Mouse (Mus musculus) ovary, postnatal 10 days (tissue): ENCODE measurements around the gene Pgghg.

Experiments used
- DNase-seq: peaks from one replicate; pipeline ENCODE4 v3.0.0; 2022; ENCODE audit warnings: low spot score

Pgghg gene

GRCm38 (mm10) chr7:140923070-140923775, 18.0 kb upstream of the Pgghg start:
- no peak for DNase-seq

DNA sequence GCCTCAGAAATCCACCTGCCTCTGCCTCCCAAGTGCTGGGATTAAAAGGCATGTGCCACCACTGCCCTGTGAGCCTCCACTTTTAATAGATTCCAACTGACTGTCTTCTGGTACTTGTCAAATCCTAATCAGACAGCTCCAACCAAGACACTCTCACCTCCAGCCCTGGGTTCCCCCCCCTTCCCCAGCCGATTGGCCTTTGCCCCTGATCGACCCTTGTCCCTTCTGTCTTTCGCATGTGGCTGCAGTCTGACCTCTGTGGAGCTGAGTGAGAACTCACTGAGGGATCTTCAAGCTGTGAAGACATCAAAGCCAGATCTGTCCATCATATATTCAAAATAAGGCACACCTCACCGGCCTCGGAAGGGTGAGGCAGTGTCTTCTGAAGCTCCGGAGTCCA, 14.0 kb upstream of the Pgghg start:
- DNase-seq = no peak

DNA sequence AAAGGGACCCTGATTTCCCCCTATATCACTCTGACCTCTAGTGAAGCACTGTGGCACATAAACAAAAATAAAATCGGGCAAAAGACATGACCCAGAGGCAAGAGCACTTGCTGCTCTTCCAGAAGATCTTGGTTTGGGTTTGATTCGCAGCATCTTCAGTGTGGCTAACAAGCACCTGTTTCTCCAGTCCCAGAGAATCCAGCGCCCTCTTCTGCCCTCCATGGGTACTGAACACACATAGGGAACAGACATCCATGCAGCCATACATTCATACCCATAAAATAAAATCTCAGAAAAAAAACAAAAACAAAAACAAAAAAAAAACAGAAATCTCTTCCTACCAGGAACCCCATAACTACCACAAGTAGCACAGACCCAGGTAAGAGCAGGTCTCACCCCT, 2.8 kb upstream of the Pgghg start:
- no peak for DNase-seq

DNA sequence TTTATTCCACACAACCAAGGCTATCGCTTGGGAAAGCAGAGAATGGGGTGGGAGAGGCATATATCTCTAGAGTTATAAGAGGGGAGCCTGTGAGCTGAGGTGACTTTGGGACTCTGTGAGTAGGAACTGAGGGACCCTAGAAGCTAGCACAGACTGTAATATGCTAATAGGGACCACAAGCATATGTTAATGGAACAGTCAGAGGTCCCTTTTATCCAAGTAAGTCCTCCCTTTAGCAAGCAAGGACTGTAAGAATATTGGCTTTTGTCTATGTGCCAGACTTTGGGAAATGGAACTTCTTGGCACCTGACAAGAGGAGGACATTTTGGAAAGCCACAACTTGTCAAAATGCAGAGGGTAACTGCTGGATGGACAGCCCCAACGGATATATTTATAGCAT, 2.3 kb upstream of the Pgghg start:
- no peak for DNase-seq

GRCm38 (mm10) chr7:140939669-140940171, 1.5 kb upstream of the Pgghg start:
- DNase-seq = no peak

DNA sequence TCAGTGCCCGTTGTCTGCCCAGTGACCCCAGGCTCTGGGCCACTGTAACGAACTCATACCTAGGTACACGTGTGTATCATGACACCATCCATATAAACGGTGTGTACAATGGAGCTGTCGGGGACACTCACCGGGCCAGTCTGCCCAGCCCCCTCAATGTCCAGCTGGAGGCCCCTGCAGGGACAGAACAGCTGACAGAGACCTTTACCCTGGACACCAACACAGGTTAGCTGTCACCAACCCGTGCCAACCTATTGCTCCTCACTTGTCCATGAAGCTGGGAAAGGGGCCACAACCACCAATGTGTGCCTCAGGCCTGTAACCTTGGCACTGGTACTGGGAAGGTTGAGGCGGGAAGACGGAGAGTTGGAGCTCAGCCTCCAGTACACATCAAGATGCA, 1.1 kb downstream of the Pgghg start:
- DNase-seq = no peak

DNA sequence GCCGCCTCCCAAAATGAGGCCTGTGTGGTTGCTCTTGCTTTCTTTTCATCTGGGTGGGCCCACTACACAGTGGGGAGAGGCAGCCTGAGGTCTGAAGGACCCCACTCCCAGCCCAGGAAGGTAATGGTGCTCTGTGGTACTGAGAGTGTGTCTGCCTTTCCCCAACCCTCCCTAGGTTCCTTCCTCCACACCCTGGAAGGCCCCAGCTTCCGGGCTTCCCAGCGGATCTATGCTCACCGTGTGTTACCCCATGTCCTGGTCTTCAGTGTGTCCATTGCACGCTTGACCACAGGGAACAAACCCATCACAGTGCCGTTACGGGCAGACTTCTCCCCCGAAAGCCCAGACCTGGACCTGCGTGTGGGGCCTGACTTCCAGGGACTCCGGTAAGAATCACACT, 1.6 kb downstream of the Pgghg start:
- no peak for DNase-seq

GRCm38 (mm10) chr7:140943356-140943755, 2.2 kb downstream of the Pgghg start:
- no peak for DNase-seq

DNA sequence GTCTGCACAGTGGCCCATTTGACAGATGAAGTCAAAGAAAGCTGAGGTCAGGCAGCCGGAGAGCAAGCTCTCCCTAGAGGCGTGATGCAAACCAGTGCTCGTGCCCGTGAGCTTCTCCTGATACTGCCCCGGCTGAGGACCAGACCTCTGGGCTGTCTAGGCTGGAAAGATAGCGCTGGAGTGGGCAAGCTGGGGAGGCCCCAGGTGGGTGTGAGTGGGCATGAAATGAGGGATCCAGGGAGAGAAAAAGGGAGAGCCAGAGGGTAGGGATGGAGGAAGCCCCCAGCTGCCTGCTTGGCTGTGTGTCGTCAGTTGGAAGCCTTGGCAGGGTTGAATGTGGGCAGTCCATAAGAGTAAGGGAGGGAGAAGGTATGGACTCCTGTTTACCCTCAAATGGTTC, 3.0 kb downstream of the Pgghg start:
- no peak for DNase-seq

GRCm38 (mm10) chr7:140945247-140945646, 4.1 kb downstream of the Pgghg start:
- DNase-seq = no peak

GRCm38 (mm10) chr7:140946311-140946710, 5.1 kb downstream of the Pgghg start:
- no peak for DNase-seq

GRCm38 (mm10) chr7:140946980-140947379, 5.8 kb downstream of the Pgghg start:
- no peak for DNase-seq

DNA sequence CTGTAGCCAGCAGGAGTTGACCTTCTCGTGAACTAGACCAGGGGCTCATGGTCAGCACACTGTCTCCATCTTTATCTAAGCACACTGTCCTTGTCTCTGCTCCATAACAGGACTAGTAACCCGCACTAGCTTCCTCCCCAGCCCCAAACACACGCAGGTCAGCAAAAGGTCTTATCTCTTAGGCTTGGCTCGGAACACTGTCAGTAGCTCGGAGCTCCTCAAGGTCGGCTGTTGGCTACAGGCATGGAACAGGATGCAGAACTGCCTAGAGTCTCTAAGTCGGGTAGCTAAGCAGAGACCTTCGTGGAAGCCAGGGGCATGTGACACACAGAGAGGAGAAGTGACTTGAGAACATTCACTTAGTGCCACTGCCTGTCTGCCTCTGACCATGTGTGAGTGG, 7.0 kb downstream of the Pgghg start:
- no peak for DNase-seq

- DNase-seq = no peak
Observed at GRCm38 (mm10) chr7:140949255-140949654, 8.1 kb downstream of the Pgghg start.

DNA sequence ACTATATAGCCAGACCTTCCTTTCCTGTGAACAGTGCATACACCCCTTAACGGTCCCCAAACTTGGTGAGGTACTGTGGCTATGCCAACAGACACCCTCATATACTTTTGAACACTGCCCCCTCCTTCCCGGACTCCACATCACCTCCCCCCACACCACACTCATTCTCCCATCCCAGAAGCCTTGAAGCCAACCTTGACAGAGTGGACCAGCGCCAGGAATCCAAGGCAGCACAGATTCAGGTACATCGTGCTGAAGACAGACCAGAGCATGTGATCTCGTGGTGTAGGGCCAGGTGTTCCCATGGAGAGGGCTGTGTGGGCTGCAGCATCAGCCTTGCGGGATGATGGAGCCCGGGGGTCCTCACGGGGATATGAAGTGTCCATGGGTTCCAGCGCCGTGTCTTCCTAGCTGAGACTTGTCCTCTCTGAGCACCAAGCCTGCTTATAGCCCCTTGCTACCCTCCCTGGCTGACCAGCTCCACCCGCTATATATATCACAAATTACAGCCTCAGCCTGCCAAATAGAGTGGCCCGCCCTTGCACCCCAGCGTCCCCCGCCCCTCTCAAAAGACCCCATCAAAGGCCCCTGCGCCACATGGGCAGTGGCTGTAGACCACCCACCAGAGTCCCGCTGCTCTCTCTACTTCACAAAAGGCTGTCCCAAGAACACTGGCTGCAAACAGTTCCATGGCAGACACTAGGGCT, 8.8 kb downstream of the Pgghg start, which contains the start of gene Ifitm5:
Gene Ifitm5 (minus strand): TSS at position 468 of the 707 bp plus-strand sequence.
- no peak for DNase-seq

DNA sequence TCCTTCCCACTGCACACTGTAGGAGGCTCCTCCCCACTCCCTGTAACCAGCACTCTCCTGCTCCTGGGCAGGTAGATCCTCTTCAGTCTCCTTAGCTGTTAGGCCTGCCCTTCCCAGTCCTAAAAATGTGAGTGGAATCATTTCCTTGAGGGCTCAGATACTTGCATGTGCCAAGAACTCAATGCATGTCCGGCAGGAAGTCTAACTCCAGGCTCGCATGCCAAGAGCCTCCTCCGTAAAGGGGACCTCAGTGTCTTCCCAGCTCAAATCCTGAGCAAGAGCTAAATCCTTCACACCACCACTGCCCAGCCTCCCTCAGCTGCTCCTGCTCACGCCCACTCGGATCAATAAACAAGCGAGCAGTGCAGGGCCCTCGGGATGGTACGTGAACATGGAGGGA, 9.9 kb downstream of the Pgghg start:
- no peak for DNase-seq

DNA sequence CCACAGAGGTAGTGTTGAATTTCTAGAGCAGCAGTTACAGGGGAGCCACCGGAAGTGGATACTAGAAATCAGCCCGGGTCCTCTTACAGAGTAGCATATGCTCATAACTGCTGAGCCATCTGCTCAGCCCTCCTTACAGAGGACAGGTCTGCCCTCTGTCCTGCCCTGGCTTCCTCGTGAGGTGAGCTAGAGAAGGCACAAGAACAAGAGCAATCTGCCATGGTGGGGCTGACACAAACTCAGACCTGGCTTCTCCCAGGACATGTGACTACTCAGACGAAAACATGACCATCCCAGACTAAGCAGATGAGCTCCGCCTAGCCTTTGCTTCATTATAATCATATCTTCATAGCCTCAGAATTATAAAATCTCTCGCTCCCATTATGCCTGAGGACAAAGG, 10.6 kb downstream of the Pgghg start:
- DNase-seq = no peak

GRCm38 (mm10) chr7:140952441-140952840, 11.2 kb downstream of the Pgghg start:
- DNase-seq = no peak

DNA sequence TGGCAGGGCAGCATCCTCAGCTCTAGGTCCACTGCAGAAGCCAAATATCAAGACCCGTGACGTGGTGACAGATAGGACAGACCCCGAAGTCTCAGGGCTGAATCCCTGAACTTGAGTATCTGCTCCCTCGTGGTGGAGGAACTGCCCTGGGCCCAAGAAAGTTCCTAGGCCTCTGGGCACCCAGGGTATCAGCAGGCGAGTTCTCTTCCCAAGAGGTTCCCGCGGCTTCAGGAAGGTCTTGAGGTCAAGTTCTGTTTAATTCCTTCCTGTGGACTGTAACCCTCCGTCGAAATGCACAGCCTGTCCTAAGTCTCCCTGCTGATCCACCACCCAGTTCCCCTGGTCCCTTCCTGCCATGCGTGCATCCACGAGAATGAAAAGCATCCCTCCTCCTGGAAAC, 11.9 kb downstream of the Pgghg start:
- no peak for DNase-seq

DNA sequence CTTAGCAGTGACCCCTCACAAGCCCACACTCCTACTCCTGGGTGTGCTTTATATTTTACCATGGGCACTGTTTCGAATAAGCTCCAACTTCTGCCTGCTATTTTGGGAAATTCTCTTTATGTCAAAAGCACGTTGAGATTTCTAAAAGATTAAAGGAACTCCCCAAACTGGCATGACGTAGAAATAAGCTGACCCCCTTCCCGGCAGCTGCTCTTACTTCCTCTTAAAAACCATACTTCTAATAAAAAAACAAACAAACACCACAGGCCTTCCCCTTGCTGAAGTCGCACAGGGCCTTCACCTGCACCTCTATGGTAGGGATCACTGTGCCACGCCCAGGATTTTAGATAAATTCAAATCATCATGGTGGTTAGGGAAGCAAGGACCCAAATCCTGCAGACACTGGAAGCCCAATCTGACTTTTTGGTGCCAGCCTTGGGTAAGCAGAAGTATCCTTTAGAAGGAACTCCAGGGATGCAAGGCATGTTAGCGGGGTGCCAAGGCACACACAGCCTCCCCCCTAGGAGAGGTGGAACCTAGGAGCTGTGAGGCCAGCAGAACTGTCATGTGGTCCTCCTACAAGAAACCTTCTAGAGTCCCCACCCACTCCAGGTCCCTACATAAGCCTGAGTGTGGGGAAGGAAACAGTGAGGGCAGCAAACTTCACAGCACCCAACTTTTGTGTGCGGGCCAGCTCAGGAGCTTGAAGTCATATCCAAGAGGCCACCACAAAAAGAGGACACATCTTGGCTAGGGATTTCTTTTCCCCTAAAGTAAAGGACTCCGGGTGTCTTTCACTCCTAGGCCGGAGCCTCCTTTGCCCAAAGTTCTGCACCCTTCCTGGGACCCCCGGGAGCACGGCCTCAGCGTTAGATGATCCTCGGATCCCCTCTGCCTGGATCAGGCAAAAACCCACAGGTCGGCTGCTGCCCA, 12.9 kb downstream of the Pgghg start:
- no peak for DNase-seq

DNA sequence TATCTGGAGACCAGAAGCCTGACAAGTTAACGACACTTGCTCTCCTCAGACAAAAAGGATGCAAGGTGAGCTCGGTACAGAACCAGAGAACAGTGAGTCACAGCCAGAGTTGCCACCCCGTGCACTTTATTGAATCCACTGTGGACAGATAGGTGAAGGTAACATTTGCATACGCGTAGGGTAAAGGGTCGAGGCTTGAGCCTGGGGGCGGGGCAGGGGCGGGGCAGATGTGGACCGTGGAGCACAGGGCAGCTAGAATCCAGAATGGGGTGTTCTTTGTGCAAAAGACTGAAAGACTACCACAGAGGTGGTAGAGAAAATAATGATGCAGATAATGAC, 13.5 kb downstream of the Pgghg start:
- DNase-seq = no peak

- DNase-seq = no peak
Observed at GRCm38 (mm10) chr7:140955342-140955741, 14.2 kb downstream of the Pgghg start.
